Mouse (Mus musculus): Measurements from ENCODE around the gene Ets1. TPM values are rescaled to one million over a fixed set of nuclear protein-coding genes. Genes with fewer than 3 reads are reported as not detected.

Gene Ets1
- polyA plus RNA-seq, 1 experiment, result 7.4 TPM

- Histone ChIP-seq H3K4me3 (ENCODE audit: insufficient read depth, low read length) (no peak overlapping the region), H3K4me1 (ENCODE audit: control insufficient read depth, insufficient read depth, low read length) (peaks cover 32% of the 10 kb centered on the region), H3K27ac (ENCODE audit: insufficient read depth, low read depth, low read length) (no peak overlapping the region)
- TF ChIP-seq CTCF (IDR thresholded peaks at IDR 0.05; ENCODE audit: low read depth, low read length) (no peak), POLR2A (IDR thresholded peaks at IDR 0.05; ENCODE audit: borderline replicate concordance, low read depth, low read length) (no peak)
These were observed 81.4 kb downstream of the Ets1 start for GRCm38 (mm10) chr9:32717268-32717920.

- H3K27ac ChIP-seq (ENCODE audit: insufficient read depth, low read depth, low read length), result no peak overlapping the region
- H3K4me1 ChIP-seq (ENCODE audit: control insufficient read depth, insufficient read depth, low read length), result peaks cover 32% of the 10 kb centered on the region
- TF ChIP-seq POLR2A (IDR thresholded peaks at IDR 0.05; ENCODE audit: borderline replicate concordance, low read depth, low read length), result no peak
- TF ChIP-seq CTCF (IDR thresholded peaks at IDR 0.05; ENCODE audit: low read depth, low read length), result no peak
- no peak overlapping the region for H3K4me3 ChIP-seq (ENCODE audit: insufficient read depth, low read length)
These were observed 82.2 kb downstream of the Ets1 start for GRCm38 (mm10) chr9:32717931-32718820.

- no peak overlapping the region for H3K27ac ChIP-seq (ENCODE audit: insufficient read depth, low read depth, low read length)
- peaks cover 32% of the 10 kb centered on the region for H3K4me1 ChIP-seq (ENCODE audit: control insufficient read depth, insufficient read depth, low read length)
- H3K4me3 ChIP-seq (ENCODE audit: insufficient read depth, low read length), result no peak overlapping the region
- TF ChIP-seq POLR2A (IDR thresholded peaks at IDR 0.05; ENCODE audit: borderline replicate concordance, low read depth, low read length) (no peak), CTCF (IDR thresholded peaks at IDR 0.05; ENCODE audit: low read depth, low read length) (no peak)
These were observed 82.8 kb downstream of the Ets1 start for GRCm38 (mm10) chr9:32718868-32719267.

GRCm38 (mm10) chr9:32719941-32720263 is 83.9 kb downstream of the Ets1 start:
- Histone ChIP-seq H3K27ac (ENCODE audit: insufficient read depth, low read depth, low read length) (no peak overlapping the region), H3K4me1 (ENCODE audit: control insufficient read depth, insufficient read depth, low read length) (peaks cover 33% of the 10 kb centered on the region), H3K4me3 (ENCODE audit: insufficient read depth, low read length) (no peak overlapping the region)
- TF ChIP-seq POLR2A (IDR thresholded peaks at IDR 0.05; ENCODE audit: borderline replicate concordance, low read depth, low read length) (no peak), CTCF (IDR thresholded peaks at IDR 0.05; ENCODE audit: low read depth, low read length) (no peak)

GRCm38 (mm10) chr9:32720264-32721031 is 84.4 kb downstream of the Ets1 start:
- no peak for TF ChIP-seq CTCF (IDR thresholded peaks at IDR 0.05; ENCODE audit: low read depth, low read length)
- no peak for TF ChIP-seq POLR2A (IDR thresholded peaks at IDR 0.05; ENCODE audit: borderline replicate concordance, low read depth, low read length)
- Histone ChIP-seq H3K4me1 (ENCODE audit: control insufficient read depth, insufficient read depth, low read length) (peaks cover 32% of the 10 kb centered on the region), H3K27ac (ENCODE audit: insufficient read depth, low read depth, low read length) (no peak overlapping the region), H3K4me3 (ENCODE audit: insufficient read depth, low read length) (no peak overlapping the region)

GRCm38 (mm10) chr9:32721081-32721480 is 85.1 kb downstream of the Ets1 start:
- H3K4me3 ChIP-seq (ENCODE audit: insufficient read depth, low read length), result no peak overlapping the region
- H3K27ac ChIP-seq (ENCODE audit: insufficient read depth, low read depth, low read length), result no peak overlapping the region
- peaks cover 27% of the 10 kb centered on the region for H3K4me1 ChIP-seq (ENCODE audit: control insufficient read depth, insufficient read depth, low read length)
- TF ChIP-seq CTCF (IDR thresholded peaks at IDR 0.05; ENCODE audit: low read depth, low read length), result no peak
- no peak for TF ChIP-seq POLR2A (IDR thresholded peaks at IDR 0.05; ENCODE audit: borderline replicate concordance, low read depth, low read length)

- TF ChIP-seq POLR2A (IDR thresholded peaks at IDR 0.05; ENCODE audit: borderline replicate concordance, low read depth, low read length), result no peak
- TF ChIP-seq CTCF (IDR thresholded peaks at IDR 0.05; ENCODE audit: low read depth, low read length), result no peak
- Histone ChIP-seq H3K27ac (ENCODE audit: insufficient read depth, low read depth, low read length) (no peak overlapping the region), H3K4me1 (ENCODE audit: control insufficient read depth, insufficient read depth, low read length) (peaks cover 22% of the 10 kb centered on the region), H3K4me3 (ENCODE audit: insufficient read depth, low read length) (no peak overlapping the region)
These were observed 86.2 kb downstream of the Ets1 start for GRCm38 (mm10) chr9:32722205-32722604.

GRCm38 (mm10) chr9:32722969-32723368 is 86.9 kb downstream of the Ets1 start:
- no peak overlapping the region for H3K27ac ChIP-seq (ENCODE audit: insufficient read depth, low read depth, low read length)
- TF ChIP-seq CTCF (IDR thresholded peaks at IDR 0.05; ENCODE audit: low read depth, low read length) (no peak), POLR2A (IDR thresholded peaks at IDR 0.05; ENCODE audit: borderline replicate concordance, low read depth, low read length) (no peak)
- peaks cover 22% of the 10 kb centered on the region for H3K4me1 ChIP-seq (ENCODE audit: control insufficient read depth, insufficient read depth, low read length)
- H3K4me3 ChIP-seq (ENCODE audit: insufficient read depth, low read length), result no peak overlapping the region

- Histone ChIP-seq H3K4me3 (ENCODE audit: insufficient read depth, low read length) (no peak overlapping the region), H3K4me1 (ENCODE audit: control insufficient read depth, insufficient read depth, low read length) (peaks cover 22% of the 10 kb centered on the region), H3K27ac (ENCODE audit: insufficient read depth, low read depth, low read length) (no peak overlapping the region)
- TF ChIP-seq POLR2A (IDR thresholded peaks at IDR 0.05; ENCODE audit: borderline replicate concordance, low read depth, low read length) (no peak), CTCF (IDR thresholded peaks at IDR 0.05; ENCODE audit: low read depth, low read length) (no peak)
These were observed 88.3 kb downstream of the Ets1 start for GRCm38 (mm10) chr9:32724131-32724825.

Measured in bone marrow macrophage, adult 2 months (primary cell).